Mouse (Mus musculus) left cerebral cortex, adult 11 months (tissue): ENCODE data around the gene AA467197.

Source experiments
- DNase-seq: peaks from one replicate; pipeline ENCODE4 v3.0.0; 2022; ENCODE audit warnings: low spot score

The AA467197 gene

GRCm38 (mm10) chr2:122638029-122638428 is 1.2 kb downstream of the AA467197 start:
- no peak for DNase-seq

DNA sequence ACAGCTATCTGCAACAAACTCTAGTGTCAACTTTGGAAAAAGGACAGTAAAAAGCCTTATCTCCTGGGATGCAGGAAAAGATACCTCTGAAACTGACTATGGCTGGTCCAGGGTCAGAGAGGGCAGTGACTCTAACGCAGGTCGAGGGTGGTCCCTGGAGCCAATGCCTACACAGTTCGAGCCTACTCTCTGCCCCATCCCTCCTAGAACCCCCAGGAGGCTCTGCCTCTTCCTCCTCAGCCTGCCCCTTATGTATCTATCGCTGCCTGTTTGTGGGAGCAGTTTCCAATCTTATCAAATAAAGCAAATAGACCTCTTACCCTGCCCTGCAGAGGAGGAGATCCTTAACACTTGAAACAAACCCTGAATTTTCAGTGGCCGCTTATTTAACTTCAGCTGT is 1.9 kb downstream of the AA467197 start:
- DNase-seq: no peak

DNA sequence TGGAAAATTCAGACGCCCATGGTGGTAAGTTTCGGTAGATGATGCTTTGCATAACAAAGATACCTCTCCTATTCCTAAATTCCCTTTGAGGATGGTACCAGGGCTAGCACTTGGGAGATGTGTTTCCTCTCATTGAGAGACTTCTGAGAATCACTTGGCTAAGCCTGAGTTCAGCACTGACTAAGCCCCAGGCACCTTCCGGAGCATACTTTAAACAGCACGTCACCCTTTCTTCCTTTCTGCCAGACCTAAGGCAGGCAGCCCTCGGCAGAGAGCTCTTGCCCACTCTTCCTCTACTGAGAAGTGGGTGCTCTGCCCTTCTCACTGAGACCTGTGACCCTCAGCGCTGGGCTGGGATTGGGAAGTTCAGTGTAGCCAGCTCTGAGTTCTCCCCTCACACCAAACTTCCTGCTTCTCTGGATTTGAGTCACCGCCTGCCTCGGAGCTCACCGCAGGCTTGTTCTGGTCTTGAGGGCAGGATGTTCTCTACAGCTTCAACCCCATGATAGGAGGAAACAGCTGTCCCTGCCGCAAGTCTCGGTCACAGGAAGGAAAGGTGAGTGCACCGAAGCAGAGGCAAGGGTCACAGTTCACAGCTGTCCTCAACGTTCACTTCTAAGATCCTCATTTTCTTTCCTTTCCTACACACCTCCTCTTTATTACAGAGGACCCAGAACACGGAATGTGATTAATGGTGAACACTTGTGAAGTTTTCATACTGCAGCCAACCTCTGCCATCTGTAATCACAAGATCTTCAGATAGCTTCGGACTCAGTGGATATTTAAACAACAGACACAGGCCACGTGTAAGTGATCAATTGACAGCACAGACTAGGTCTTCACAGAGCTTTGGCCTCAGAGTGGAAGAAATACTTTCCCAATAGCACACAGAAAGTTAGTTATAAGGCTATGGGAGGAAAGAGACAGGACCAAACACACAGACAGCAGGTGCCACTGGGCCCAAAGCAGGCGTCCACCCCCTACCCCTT is 15.6 kb downstream of the AA467197 start:
- DNase-seq: no peak

DNA sequence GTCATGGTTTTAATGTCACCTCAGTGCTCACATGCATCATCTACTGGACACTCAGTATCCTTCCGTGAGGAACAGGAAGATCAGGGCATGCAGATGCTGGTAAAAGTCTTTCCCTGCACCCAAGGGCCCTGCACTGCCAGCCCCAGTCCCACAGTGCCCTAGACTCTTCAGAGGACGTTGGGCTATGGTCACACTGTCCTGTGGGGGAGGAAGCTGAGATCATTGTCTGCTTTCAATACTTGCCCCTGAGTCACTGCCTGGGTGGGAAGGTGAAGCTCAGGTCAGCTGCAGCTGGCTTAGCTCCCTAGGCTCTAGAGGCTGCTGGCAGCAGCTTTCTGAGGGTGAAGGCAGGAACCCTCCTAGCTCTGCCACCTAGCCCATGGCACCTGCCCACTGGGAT is 19.3 kb downstream of the AA467197 start:
- no peak for DNase-seq

DNA sequence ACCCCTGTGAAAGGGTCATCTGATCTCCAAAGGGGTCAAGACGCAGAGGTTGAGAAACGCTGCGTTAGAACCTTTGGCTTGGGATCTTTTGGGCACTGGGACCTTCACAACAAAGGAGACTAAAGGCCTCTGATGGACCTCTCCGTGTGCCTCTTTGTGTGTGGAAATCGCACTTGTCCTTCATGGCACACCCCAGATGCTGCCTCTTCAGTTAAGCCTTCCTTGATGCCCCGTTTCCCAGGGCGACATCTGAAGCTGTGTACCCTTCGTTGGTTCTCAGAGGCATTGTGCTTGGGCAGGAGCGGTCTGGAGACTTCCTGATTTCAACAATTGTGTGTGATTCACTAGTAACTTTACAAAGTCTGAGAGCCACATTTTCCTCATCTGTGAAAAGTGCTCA is 20.0 kb downstream of the AA467197 start:
- no peak for DNase-seq

- DNase-seq: no peak
These were observed 21.1 kb downstream of the AA467197 start for GRCm38 (mm10) chr2:122657707-122658524.

GRCm38 (mm10) chr2:122659825-122660224 is 23.0 kb downstream of the AA467197 start:
- no peak for DNase-seq

GRCm38 (mm10) chr2:122665253-122665972 is 28.6 kb downstream of the AA467197 start:
- no peak for DNase-seq

DNA sequence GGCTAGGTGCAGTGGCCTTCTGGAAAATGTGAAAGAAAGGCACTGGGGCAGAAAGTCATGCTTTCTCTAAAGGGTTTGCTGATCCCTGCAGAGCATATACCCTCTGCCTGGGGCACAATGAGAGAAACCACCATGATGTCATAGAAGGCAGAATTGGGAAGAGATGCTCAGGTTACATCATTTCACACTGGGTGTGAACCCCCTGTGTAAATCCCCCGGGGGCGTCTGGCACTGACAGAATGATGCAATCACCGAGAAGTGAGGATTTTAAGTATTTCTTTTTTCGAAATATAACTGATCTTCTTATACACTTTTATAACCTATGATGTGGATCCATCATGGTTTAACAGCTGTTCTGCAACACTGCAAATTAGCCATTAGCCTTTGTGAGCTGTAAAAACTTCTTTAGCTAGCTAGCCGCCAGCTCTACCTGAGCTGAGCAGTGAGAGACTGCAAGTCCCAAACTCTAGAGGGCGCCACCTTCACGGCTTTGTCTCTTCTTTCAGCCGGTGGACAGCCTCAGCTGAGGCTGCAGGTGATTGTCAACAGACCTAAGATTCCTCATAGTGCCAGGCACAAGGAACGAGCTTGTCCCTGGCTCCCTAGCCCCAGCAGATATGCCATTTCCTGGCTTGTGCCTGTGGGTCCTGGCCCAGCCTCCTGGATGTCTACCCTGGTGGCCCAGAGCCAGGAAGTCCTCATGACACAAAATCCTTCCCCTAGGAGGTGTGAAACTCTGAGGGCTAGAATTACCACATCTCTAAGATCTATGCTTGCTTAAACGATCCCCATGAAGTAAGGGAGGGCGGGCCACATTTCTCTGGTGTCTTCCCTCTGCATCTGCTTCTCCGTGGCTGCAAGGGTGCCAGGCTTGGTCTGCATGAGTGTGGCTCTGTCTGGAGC is 29.4 kb downstream of the AA467197 start:
- no peak for DNase-seq

GRCm38 (mm10) chr2:122667856-122668255 is 31.1 kb downstream of the AA467197 start:
- no peak for DNase-seq

- no peak for DNase-seq
These were observed 34.9 kb downstream of the AA467197 start for GRCm38 (mm10) chr2:122671714-122672113.

GRCm38 (mm10) chr2:122672841-122673240 is 36.1 kb downstream of the AA467197 start:
- no peak for DNase-seq

- no peak for DNase-seq
These were observed 38.3 kb downstream of the AA467197 start for GRCm38 (mm10) chr2:122675126-122675525.

GRCm38 (mm10) chr2:122681379-122682137 is 44.8 kb downstream of the AA467197 start:
- DNase-seq: no peak

DNA sequence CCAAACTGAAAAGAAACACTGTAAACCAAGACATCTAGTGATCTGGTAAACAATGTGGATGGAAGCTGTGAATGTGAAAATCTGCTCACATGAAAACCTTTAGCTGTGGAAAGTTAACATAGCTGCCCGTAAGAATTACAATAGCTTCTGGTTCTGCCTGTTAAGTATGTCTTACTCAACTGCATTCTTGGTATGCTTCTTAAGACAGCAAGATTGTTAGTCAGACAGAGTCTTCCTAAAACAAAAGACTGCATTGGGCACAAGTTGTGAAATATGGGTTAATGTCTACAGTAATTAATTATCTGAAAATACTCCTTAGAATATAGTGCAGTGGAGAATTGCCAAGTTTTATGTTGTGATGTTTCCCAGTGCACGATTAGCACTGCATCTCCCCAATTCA is 45.7 kb downstream of the AA467197 start:
- DNase-seq: no peak

DNA sequence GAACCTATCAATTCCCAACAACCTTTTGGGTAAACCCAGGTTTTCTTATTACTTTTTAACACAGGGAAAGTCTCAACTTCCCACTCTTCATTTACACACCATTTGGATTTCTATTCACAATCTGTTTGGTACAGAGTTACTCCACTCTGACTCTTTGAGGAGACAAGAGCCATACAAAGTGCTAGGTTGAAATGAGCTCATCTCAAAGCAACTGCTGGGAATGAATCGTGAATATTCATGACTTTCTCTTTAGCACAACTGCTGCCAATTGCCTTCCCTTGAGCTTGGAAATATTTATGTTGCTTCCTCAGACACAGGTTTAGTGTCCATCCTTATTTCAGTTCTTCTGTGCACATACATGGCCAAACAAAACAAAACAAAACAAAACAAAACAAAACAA is 46.9 kb downstream of the AA467197 start:
- no peak for DNase-seq

- no peak for DNase-seq
These were observed 49.9 kb downstream of the AA467197 start for GRCm38 (mm10) chr2:122686665-122687064.
